Comparison of ENCODE assay signal across 16 mouse cellular contexts in the genomic region with DNA sequence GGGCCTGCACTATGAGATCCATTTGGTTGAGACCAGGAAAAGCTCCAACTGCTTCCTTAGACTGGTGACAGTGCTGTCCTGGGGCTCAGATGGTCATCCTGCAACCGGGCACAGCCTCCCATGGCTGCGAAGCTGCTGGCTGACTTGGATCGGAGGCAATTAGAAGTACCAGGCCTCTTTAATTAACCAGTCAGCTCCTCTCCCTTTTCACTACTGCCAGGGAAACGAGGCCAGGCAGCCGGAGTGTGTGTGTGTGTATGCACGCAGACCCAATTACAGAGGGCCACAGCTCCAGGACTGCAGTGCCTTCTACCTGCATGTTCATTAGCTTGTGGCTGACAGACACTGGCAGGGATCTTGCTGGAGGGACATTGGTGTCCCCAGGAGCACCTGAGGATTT. TPM values are rescaled to one million over a fixed set of nuclear protein-coding genes. Genes with fewer than 3 reads are reported as not detected.
DNase-seq lines count a peak whose midpoint lies in the region; ATAC-seq lines count a peak whose summit lies in the region.
"Had no signal": no experiment of that assay in that cellular context is flagged by ENCODE, and none has a peak within 500 bp of the region (broad histone marks: within the 10 kb centered on the region; RNA-seq: fewer than 3 reads in every experiment).

No protein-coding gene starts in this region.

- no peaks in the 10 kb centered on the region for H3K27me3 ChIP-seq in hindbrain, embryonic 12.5 days
- H3K27me3 ChIP-seq in hindbrain, embryonic 14.5 days (ENCODE audit: control insufficient read depth, insufficient read depth, low read length) = no peaks in the 10 kb centered on the region
- H3K27me3 ChIP-seq in forebrain, embryonic 13.5 days = no peaks in the 10 kb centered on the region
- H3K27me3 ChIP-seq in midbrain, embryonic 13.5 days = peaks cover 1% of the 10 kb centered on the region; the same call in 1 of the 2 replicates
- H3K27me3 ChIP-seq: intestine, embryonic 15.5 days; kidney, embryonic 15.5 days had no signal

- 48% methylated on average over 6 of the region's 6 CpGs for WGBS in hindbrain, embryonic 12.5 days
- WGBS in hindbrain, embryonic 14.5 days = 36% methylated on average over 6 of the region's 6 CpGs
- WGBS in forebrain, embryonic 13.5 days = 27% methylated on average over 6 of the region's 6 CpGs
- WGBS in midbrain, embryonic 13.5 days = 49% methylated on average over 6 of the region's 6 CpGs

- intact Hi-C loops in heart, postnatal 36 days (cut with DNase I) = no loop called here

- no peak overlapping the region for H3K9ac ChIP-seq in hindbrain, embryonic 12.5 days
- no peak overlapping the region for H3K9ac ChIP-seq in hindbrain, embryonic 14.5 days
- no peak overlapping the region for H3K9ac ChIP-seq in forebrain, embryonic 13.5 days
- H3K9ac ChIP-seq in midbrain, embryonic 13.5 days (replicated peaks) = peak overlapping the region; percentile 32
- H3K9ac ChIP-seq: intestine, embryonic 15.5 days; kidney, embryonic 15.5 days had no signal

- no peak for DNase-seq in hindbrain, embryonic 14.5 days (ENCODE audit: low spot score)
- DNase-seq in brain, adult 2 months (ENCODE audit: low read depth, low spot score) = peak; percentile 61
- DNase-seq in heart, postnatal 36 days = no peak
- no peak for DNase-seq in adrenal gland, postnatal 25 days
- no peak for DNase-seq in urinary bladder, postnatal 4 days (ENCODE audit: low spot score in 2 of 2)
- DNase-seq: gastrocnemius, adult 2 months; heart, postnatal 10 days; lung, postnatal 14 days; thymus, postnatal 14 days had no signal

- no peaks in the 10 kb centered on the region for H3K36me3 ChIP-seq in hindbrain, embryonic 12.5 days
- H3K36me3 ChIP-seq in hindbrain, embryonic 14.5 days (replicated peaks; ENCODE audit: control insufficient read depth, insufficient read depth) = no peaks in the 10 kb centered on the region
- H3K36me3 ChIP-seq in forebrain, embryonic 13.5 days (ENCODE audit: poor library complexity, severe bottlenecking) = no peaks in the 10 kb centered on the region
- no peaks in the 10 kb centered on the region for H3K36me3 ChIP-seq in midbrain, embryonic 13.5 days
- H3K36me3 ChIP-seq: intestine, embryonic 15.5 days had no signal

- no peak overlapping the region for H3K4me2 ChIP-seq in hindbrain, embryonic 12.5 days (replicated peaks)
- no peak overlapping the region for H3K4me2 ChIP-seq in hindbrain, embryonic 14.5 days (replicated peaks)
- no peak overlapping the region for H3K4me2 ChIP-seq in forebrain, embryonic 13.5 days
- H3K4me2 ChIP-seq in midbrain, embryonic 13.5 days (replicated peaks) = no peak overlapping the region
- H3K4me2 ChIP-seq: intestine, embryonic 15.5 days; kidney, embryonic 15.5 days had no signal

- H3K4me3 ChIP-seq in hindbrain, embryonic 12.5 days = no peak overlapping the region
- H3K4me3 ChIP-seq in hindbrain, embryonic 14.5 days (replicated peaks; ENCODE audit: low read length) = no peak overlapping the region
- no peak overlapping the region for H3K4me3 ChIP-seq in forebrain, embryonic 13.5 days
- H3K4me3 ChIP-seq in midbrain, embryonic 13.5 days (replicated peaks) = no peak overlapping the region
- H3K4me3 ChIP-seq: gastrocnemius, adult 2 months; intestine, embryonic 15.5 days; kidney, embryonic 15.5 days; left cerebral cortex, adult 2 months had no signal

- H3K27ac ChIP-seq in hindbrain, embryonic 12.5 days = 0 out of 2 replicates have a peak overlapping the region, but pooled peaks have one; percentile 5
- no peak overlapping the region for H3K27ac ChIP-seq in hindbrain, embryonic 14.5 days
- H3K27ac ChIP-seq in forebrain, embryonic 13.5 days = peak overlapping the region; percentile 48
- 0 out of 2 replicates have a peak overlapping the region, but pooled peaks have one; percentile 3 for H3K27ac ChIP-seq in midbrain, embryonic 13.5 days
- H3K27ac ChIP-seq: gastrocnemius, adult 2 months; intestine, embryonic 15.5 days; kidney, embryonic 15.5 days; left cerebral cortex, adult 2 months had no signal

- no peaks in the 10 kb centered on the region for H3K9me3 ChIP-seq in hindbrain, embryonic 12.5 days (replicated peaks)
- no peaks in the 10 kb centered on the region for H3K9me3 ChIP-seq in hindbrain, embryonic 14.5 days (ENCODE audit: control insufficient read depth, low read length)
- no peaks in the 10 kb centered on the region for H3K9me3 ChIP-seq in forebrain, embryonic 13.5 days (replicated peaks)
- no peaks in the 10 kb centered on the region for H3K9me3 ChIP-seq in midbrain, embryonic 13.5 days
- H3K9me3 ChIP-seq: intestine, embryonic 15.5 days; kidney, embryonic 15.5 days had no signal

- peaks cover 23% of the 10 kb centered on the region for H3K4me1 ChIP-seq in hindbrain, embryonic 12.5 days
- peaks cover 21% of the 10 kb centered on the region for H3K4me1 ChIP-seq in hindbrain, embryonic 14.5 days (replicated peaks; ENCODE audit: control insufficient read depth, insufficient read depth, low read length)
- H3K4me1 ChIP-seq in forebrain, embryonic 13.5 days = peaks cover 36% of the 10 kb centered on the region
- peaks cover 27% of the 10 kb centered on the region for H3K4me1 ChIP-seq in midbrain, embryonic 13.5 days (replicated peaks)

- ATAC-seq in hindbrain, embryonic 12.5 days (ENCODE audit: low FRiP score) = 0 out of 2 replicates have a peak, but pooled peaks have one; percentile 30
- ATAC-seq in hindbrain, embryonic 14.5 days (ENCODE audit: low FRiP score) = no peak
- no peak for ATAC-seq in forebrain, embryonic 13.5 days
- peak; percentile 43; the same call in 1 of the 2 replicates for ATAC-seq in midbrain, embryonic 13.5 days
- ATAC-seq: CD4-positive, CD25-positive, alpha-beta regulatory T cell, adult 4 months; intestine, embryonic 15.5 days had no signal

RNA-seq across cellular contexts. Expression of a gene that starts 36.9 kb away (rescaled TPM):
- polyA plus RNA-seq in hindbrain, embryonic 12.5 days (2016; fragmentation: Nextera tagmentation; extraction: Ambion mirVana) = 2.6 and 2.9 TPM in 2 replicates
- 2.9 and 3.3 TPM in 2 replicates for polyA plus RNA-seq in hindbrain, embryonic 14.5 days (2014; fragmentation: Nextera tagmentation; extraction: Ambion mirVana)
- 1.1 and 1.3 TPM in 2 replicates for polyA plus RNA-seq in forebrain, embryonic 13.5 days (2015; fragmentation: Nextera tagmentation; extraction: Ambion mirVana)
- polyA plus RNA-seq in midbrain, embryonic 13.5 days (2015; fragmentation: Nextera tagmentation; extraction: Ambion mirVana) = 1.9 and 2.4 TPM in 2 replicates
- 10 to 100 TPM in 1 of 2 experiments, 1 to 10 TPM in 1; 8.9 to 12.8 TPM for total RNA-seq in heart, postnatal 36 days (2021)
- total RNA-seq in adrenal gland, postnatal 25 days (2021) = 17.2 and 19.4 TPM in 2 replicates

Comparison
In these comparisons a context has a peak if more than half of its experiments do, and no peak if none do; other contexts are left out.
1. ATAC-seq: peak in hindbrain, embryonic 12.5 days (single experiment) and midbrain, embryonic 13.5 days (single experiment); none in hindbrain, embryonic 14.5 days (single experiment) and forebrain, embryonic 13.5 days (single experiment).